Mouse (Mus musculus): ENCODE results near the gene Ccr1l1.

Gene Ccr1l1

DNA sequence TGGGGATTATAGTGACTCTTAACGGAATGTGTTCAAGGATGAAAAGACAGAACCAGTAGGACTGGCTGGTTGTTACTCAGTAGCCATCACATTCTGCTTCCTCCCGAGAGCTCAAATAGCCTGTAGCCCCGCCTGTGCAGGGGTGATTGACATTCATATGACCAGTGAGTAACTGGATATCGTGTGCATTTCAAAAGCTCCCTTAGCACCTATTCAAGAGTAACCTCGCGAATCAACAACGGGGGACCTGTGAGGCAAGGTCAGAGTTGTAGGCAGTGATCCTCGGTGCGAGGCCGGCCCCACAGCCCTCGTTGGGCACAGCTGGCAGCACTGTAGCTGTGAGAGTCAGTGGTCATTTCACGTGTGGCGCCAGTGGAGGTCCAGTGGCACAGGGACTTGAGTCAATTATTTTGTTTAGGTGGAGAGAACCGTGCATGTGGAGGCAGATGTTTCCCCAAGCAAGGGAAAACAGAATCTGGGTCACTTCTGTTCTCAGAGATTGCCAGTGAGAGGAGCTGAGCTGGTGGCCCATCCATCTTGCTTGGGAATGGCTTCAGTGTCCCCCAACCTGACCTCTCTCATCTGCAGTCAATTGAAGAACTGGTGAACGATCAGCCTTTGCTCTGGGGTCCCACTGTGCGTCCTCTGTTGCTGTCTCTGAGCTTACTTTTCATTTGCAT lies 50.8 kb downstream of the Ccr1l1 start:
- DNase-seq: no peak

Measured in layer of hippocampus, adult 9-11 months (tissue).